ENCODE assay signal across 8 mouse cellular contexts in the genomic region with DNA sequence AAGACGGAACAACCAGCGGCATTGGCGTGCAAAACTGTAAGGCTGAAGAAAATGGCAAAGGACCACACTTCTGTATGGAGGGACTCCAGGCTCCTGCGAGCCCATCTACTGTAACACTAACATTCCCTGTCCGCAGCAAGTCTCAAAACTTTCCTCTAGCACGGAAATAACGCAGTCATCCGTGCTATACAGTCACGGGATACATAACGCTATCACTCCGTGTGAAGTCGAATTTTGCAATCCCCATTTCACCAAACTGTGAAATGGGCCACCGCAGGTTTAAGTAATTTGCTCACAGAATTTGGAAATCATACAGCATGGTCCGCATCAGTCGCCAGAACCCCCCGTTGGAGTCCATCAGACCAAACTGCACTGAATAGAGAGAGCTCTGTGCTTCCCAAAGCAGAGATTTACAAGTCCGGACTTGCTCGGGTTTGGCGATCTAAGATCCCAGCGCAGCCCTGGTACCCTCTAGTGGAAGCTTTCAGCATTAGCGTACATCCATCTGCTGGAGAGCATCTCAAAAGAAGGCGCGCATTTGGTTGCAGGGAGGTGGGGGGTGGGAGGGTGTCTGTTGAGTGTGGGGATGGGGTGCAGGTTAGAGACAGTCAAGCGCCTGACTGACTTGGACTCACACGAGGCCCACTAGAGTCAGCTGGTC. TPM values are rescaled to one million over a fixed set of nuclear protein-coding genes. Genes with fewer than 3 reads are reported as not detected.
DNase-seq lines count a peak whose midpoint lies in the region; ATAC-seq lines count a peak whose summit lies in the region.

No protein-coding gene starts in this region.

- peak overlapping the region; percentile 69 for H3K9ac ChIP-seq in embryonic facial prominence, embryonic 13.5 days
- peak overlapping the region; percentile 52; the same call in 1 of the 2 replicates for H3K9ac ChIP-seq in kidney, embryonic 14.5 days (ENCODE audit: low read depth, low read length)
- H3K9ac ChIP-seq in stomach, embryonic 14.5 days (replicated peaks; ENCODE audit: low read depth, low read length) = peak overlapping the region; percentile 23

- peak overlapping the region; percentile 78 for H3K4me2 ChIP-seq in embryonic facial prominence, embryonic 13.5 days
- H3K4me2 ChIP-seq in kidney, embryonic 14.5 days (replicated peaks; ENCODE audit: low read depth, low read length) = peak overlapping the region; percentile 52
- peak overlapping the region; percentile 54 for H3K4me2 ChIP-seq in stomach, embryonic 14.5 days (replicated peaks; ENCODE audit: low read depth, low read length)

- peak overlapping the region; percentile 39 for H3K4me3 ChIP-seq in embryonic facial prominence, embryonic 13.5 days
- H3K4me3 ChIP-seq in heart, embryonic 10.5 days = peak overlapping the region; percentile 61
- peak overlapping the region; percentile 34 for H3K4me3 ChIP-seq in kidney, embryonic 14.5 days (ENCODE audit: low read length)
- peak overlapping the region; percentile 39 for H3K4me3 ChIP-seq in stomach, embryonic 14.5 days (ENCODE audit: low read depth, low read length)

- H3K27me3 ChIP-seq in embryonic facial prominence, embryonic 13.5 days = no peaks in the 10 kb centered on the region
- H3K27me3 ChIP-seq in heart, embryonic 10.5 days (ENCODE audit: insufficient read depth, poor library complexity, severe bottlenecking) = no peaks in the 10 kb centered on the region
- H3K27me3 ChIP-seq in kidney, embryonic 14.5 days (ENCODE audit: control insufficient read depth, insufficient read depth, low read length) = no peaks in the 10 kb centered on the region
- H3K27me3 ChIP-seq in stomach, embryonic 14.5 days (ENCODE audit: control insufficient read depth, insufficient read depth, low read length) = no peaks in the 10 kb centered on the region

- H3K27ac ChIP-seq in embryonic facial prominence, embryonic 13.5 days = peak overlapping the region; percentile 73
- peak overlapping the region; percentile 76 for H3K27ac ChIP-seq in heart, embryonic 10.5 days
- no peak overlapping the region for H3K27ac ChIP-seq in kidney, embryonic 14.5 days (ENCODE audit: low read depth, low read length)
- peak overlapping the region; percentile 29; the same call in 1 of the 2 replicates for H3K27ac ChIP-seq in stomach, embryonic 14.5 days (ENCODE audit: low read length)

- DNase-seq in 3T3-L1 (ENCODE audit: low read depth, low spot score) (peak; percentile 95), liver (peak; percentile 59)
- DNase-seq in adrenal gland, postnatal 14 days = peak; percentile 87
- DNase-seq in heart, embryonic 10.5 days (ENCODE audit: low spot score) = peak; percentile 90
- DNase-seq in monocyte, adult 2 months (ENCODE audit: low read depth in 1 of 2, low spot score in 2 of 2) = peak; percentile 16 to 31

- ATAC-seq in embryonic facial prominence, embryonic 13.5 days (ENCODE audit: insufficient number of reproducible peaks, insufficient read depth, low FRiP score, low TSS enrichment, low read depth) = peak; percentile 73; the same call in 1 of the 2 replicates
- ATAC-seq in kidney, embryonic 14.5 days (ENCODE audit: low FRiP score, low TSS enrichment) = peak; percentile 81
- ATAC-seq in stomach, embryonic 14.5 days (ENCODE audit: insufficient number of reproducible peaks, insufficient read depth, low FRiP score, low read depth) = peak; percentile 60; the same call in 1 of the 2 replicates

- peaks cover 23% of the 10 kb centered on the region for H3K4me1 ChIP-seq in embryonic facial prominence, embryonic 13.5 days
- peaks cover 25% of the 10 kb centered on the region for H3K4me1 ChIP-seq in heart, embryonic 10.5 days
- H3K4me1 ChIP-seq in kidney, embryonic 14.5 days (ENCODE audit: control insufficient read depth, insufficient read depth, low read length) = peaks cover 14% of the 10 kb centered on the region
- H3K4me1 ChIP-seq in stomach, embryonic 14.5 days (ENCODE audit: control insufficient read depth, insufficient read depth, low read length) = peaks cover 10% of the 10 kb centered on the region; the same call in 1 of the 2 replicates

- under 1% methylated on average over 25 of the region's 25 CpGs for WGBS in embryonic facial prominence, embryonic 13.5 days
- WGBS in heart, embryonic 10.5 days = under 1% methylated on average over 25 of the region's 25 CpGs
- under 1% methylated on average over 25 of the region's 25 CpGs for WGBS in kidney, embryonic 14.5 days
- under 1% methylated on average over 25 of the region's 25 CpGs for WGBS in stomach, embryonic 14.5 days

- H3K9me3 ChIP-seq in embryonic facial prominence, embryonic 13.5 days = no peaks in the 10 kb centered on the region
- H3K9me3 ChIP-seq in heart, embryonic 10.5 days = no peaks in the 10 kb centered on the region
- H3K9me3 ChIP-seq in kidney, embryonic 14.5 days (ENCODE audit: control insufficient read depth, low read length) = no peaks in the 10 kb centered on the region
- no peaks in the 10 kb centered on the region for H3K9me3 ChIP-seq in stomach, embryonic 14.5 days (ENCODE audit: control insufficient read depth, low read depth, low read length)

- no peaks in the 10 kb centered on the region for H3K36me3 ChIP-seq in embryonic facial prominence, embryonic 13.5 days
- no peaks in the 10 kb centered on the region for H3K36me3 ChIP-seq in heart, embryonic 10.5 days
- no peaks in the 10 kb centered on the region for H3K36me3 ChIP-seq in kidney, embryonic 14.5 days (ENCODE audit: control insufficient read depth, insufficient read depth, low read length)
- no peaks in the 10 kb centered on the region for H3K36me3 ChIP-seq in stomach, embryonic 14.5 days (ENCODE audit: control insufficient read depth, insufficient read depth, low read length)

RNA-seq across cellular contexts. Expression of gene Mrpl45, which starts 5.5 kb away (rescaled TPM):
- total RNA-seq in adrenal gland, postnatal 14 days (2021) = 43.5 and 46.0 TPM in 2 replicates
- polyA plus RNA-seq in embryonic facial prominence, embryonic 13.5 days (2015; fragmentation: Nextera tagmentation; extraction: Ambion mirVana) = 46.6 and 50.1 TPM in 2 replicates
- 63.7 and 65.8 TPM in 2 replicates for polyA plus RNA-seq in heart, embryonic 10.5 days (2016; fragmentation: Nextera tagmentation; extraction: Ambion mirVana)
- 58.4 and 64.8 TPM in 2 replicates for polyA plus RNA-seq in kidney, embryonic 14.5 days (2014; fragmentation: Nextera tagmentation; extraction: Ambion mirVana)
- 42.3 and 43.3 TPM in 2 replicates for polyA plus RNA-seq in stomach, embryonic 14.5 days (2014; fragmentation: Nextera tagmentation; extraction: Ambion mirVana)

RNA-seq across cellular contexts. Expression of gene Npepps, which starts 29.6 kb away (rescaled TPM):
- total RNA-seq in adrenal gland, postnatal 14 days (2021) = 73.2 and 74.2 TPM in 2 replicates
- polyA plus RNA-seq in embryonic facial prominence, embryonic 13.5 days (2015; fragmentation: Nextera tagmentation; extraction: Ambion mirVana) = 83.9 and 95.4 TPM in 2 replicates
- 83.9 and 90.7 TPM in 2 replicates for polyA plus RNA-seq in heart, embryonic 10.5 days (2016; fragmentation: Nextera tagmentation; extraction: Ambion mirVana)
- polyA plus RNA-seq in kidney, embryonic 14.5 days (2014; fragmentation: Nextera tagmentation; extraction: Ambion mirVana) = 53.6 and 78.6 TPM in 2 replicates
- 90.7 and 101 TPM in 2 replicates for polyA plus RNA-seq in stomach, embryonic 14.5 days (2014; fragmentation: Nextera tagmentation; extraction: Ambion mirVana)

RNA-seq across cellular contexts. Expression of gene Gpr179, which starts 41.8 kb away (rescaled TPM):
- total RNA-seq in adrenal gland, postnatal 14 days (2021) = 2.8 and 3.3 TPM in 2 replicates
- 0.15 and 0.21 TPM in 2 replicates for polyA plus RNA-seq in embryonic facial prominence, embryonic 13.5 days (2015; fragmentation: Nextera tagmentation; extraction: Ambion mirVana)
- 0.04 and 0.12 TPM in 2 replicates for polyA plus RNA-seq in heart, embryonic 10.5 days (2016; fragmentation: Nextera tagmentation; extraction: Ambion mirVana)
- 0.07 and 0.10 TPM in 2 replicates for polyA plus RNA-seq in kidney, embryonic 14.5 days (2014; fragmentation: Nextera tagmentation; extraction: Ambion mirVana)
- polyA plus RNA-seq in stomach, embryonic 14.5 days (2014; fragmentation: Nextera tagmentation; extraction: Ambion mirVana) = 0.16 and 0.24 TPM in 2 replicates

RNA-seq across cellular contexts. Expression of gene Socs7, which starts 52.3 kb away (rescaled TPM):
- total RNA-seq in adrenal gland, postnatal 14 days (2021) = 18.3 TPM in 2 replicates
- polyA plus RNA-seq in embryonic facial prominence, embryonic 13.5 days (2015; fragmentation: Nextera tagmentation; extraction: Ambion mirVana) = 4.7 and 5.3 TPM in 2 replicates
- polyA plus RNA-seq in heart, embryonic 10.5 days (2016; fragmentation: Nextera tagmentation; extraction: Ambion mirVana) = 3.2 and 3.4 TPM in 2 replicates
- polyA plus RNA-seq in kidney, embryonic 14.5 days (2014; fragmentation: Nextera tagmentation; extraction: Ambion mirVana) = 2.5 and 3.7 TPM in 2 replicates
- 2.8 and 3.0 TPM in 2 replicates for polyA plus RNA-seq in stomach, embryonic 14.5 days (2014; fragmentation: Nextera tagmentation; extraction: Ambion mirVana)

Comparison
In these comparisons a context has a peak if more than half of its experiments do, and no peak if none do; other contexts are left out.
1. DNase-seq: peak in every context shown above with its lines; median percentile 95 in 3T3-L1; 90 in heart, embryonic 10.5 days; 87 in adrenal gland, postnatal 14 days; 59 in liver; 24 in monocyte, adult 2 months.